Mouse (Mus musculus): ENCODE results near the gene Syne2. TPM values are rescaled to one million over a fixed set of nuclear protein-coding genes. Genes with fewer than 3 reads are reported as not detected.

Syne2 gene
- polyA plus RNA-seq, 1 experiment from 2014 or later: 50.8 TPM

DNA sequence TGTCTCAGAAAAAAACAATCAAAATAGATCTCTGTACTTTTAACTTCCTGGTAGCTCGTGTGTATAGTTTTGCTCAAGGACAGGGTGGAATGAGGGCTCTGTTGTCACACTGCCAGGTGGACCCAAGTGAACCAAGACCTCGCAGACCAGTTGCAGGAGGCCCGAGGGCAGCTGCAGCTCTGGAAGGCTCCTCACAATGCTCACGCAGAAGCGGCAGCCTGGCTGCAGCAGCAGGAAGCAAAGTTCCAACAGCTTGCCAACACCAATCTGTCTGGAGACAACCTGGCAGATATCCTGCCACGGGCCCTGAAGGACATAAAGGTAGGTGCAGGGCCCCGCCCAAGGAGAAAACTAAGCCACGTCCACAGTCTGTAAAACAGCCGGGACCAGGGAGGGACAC, 236.7 kb downstream of the Syne2 start:
- Histone ChIP-seq H3K36me3 (ENCODE audit: control insufficient read depth, insufficient read depth, low read length) (peaks cover 14% of the 10 kb centered on the region), H3K4me1 (replicated peaks; ENCODE audit: control insufficient read depth, insufficient read depth, low read length) (no peaks in the 10 kb centered on the region), H3K4me2 (ENCODE audit: low read depth, low read length) (no peak overlapping the region), H3K27ac (ENCODE audit: low read length) (no peak overlapping the region), H3K27me3 (ENCODE audit: control insufficient read depth, insufficient read depth, low read depth, low read length) (no peaks in the 10 kb centered on the region), H3K4me3 (ENCODE audit: low read length) (no peak overlapping the region), H3K9ac (ENCODE audit: low read length) (no peak overlapping the region), H3K9me3 (ENCODE audit: control insufficient read depth, low read length) (no peaks in the 10 kb centered on the region)
- no peak for ATAC-seq (ENCODE audit: low read depth)
- WGBS: 77% methylated on average over 9 of the region's 9 CpGs

GRCm38 (mm10) chr12:76063001-76063400, 245.1 kb downstream of the Syne2 start:
- Histone ChIP-seq H3K4me3 (ENCODE audit: low read length) (no peak overlapping the region), H3K36me3 (ENCODE audit: control insufficient read depth, insufficient read depth, low read length) (peaks cover 14% of the 10 kb centered on the region; the same call in 1 of the 2 replicates), H3K27ac (ENCODE audit: low read length) (no peak overlapping the region), H3K4me1 (replicated peaks; ENCODE audit: control insufficient read depth, insufficient read depth, low read length) (no peaks in the 10 kb centered on the region), H3K9me3 (ENCODE audit: control insufficient read depth, low read length) (no peaks in the 10 kb centered on the region), H3K4me2 (ENCODE audit: low read depth, low read length) (no peak overlapping the region), H3K27me3 (ENCODE audit: control insufficient read depth, insufficient read depth, low read depth, low read length) (no peaks in the 10 kb centered on the region), H3K9ac (ENCODE audit: low read length) (no peak overlapping the region)
- WGBS: 80% methylated on average over 4 of the region's 4 CpGs
- ATAC-seq (ENCODE audit: low read depth): no peak

DNA sequence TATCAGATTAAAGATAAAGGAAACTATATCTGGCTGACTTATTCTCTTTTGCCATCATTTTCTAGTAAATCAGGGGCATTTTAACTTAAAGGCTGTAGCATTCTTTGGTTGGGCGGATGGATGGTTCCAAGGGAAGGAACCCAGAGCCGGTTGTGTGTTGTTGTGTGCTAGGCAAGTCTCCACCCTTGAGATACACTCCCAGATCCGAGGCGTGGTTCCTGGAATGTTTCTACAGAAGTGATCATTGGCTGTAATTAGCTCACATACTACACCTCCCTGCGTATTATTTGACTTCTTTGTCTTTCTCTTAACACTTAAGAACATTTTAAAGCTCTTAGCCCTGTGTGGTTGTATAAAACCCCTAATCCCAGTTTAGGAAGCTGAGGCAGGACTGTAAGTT, 252.5 kb downstream of the Syne2 start:
- Histone ChIP-seq H3K36me3 (ENCODE audit: control insufficient read depth, insufficient read depth, low read length) (peaks cover 7% of the 10 kb centered on the region; the same call in 1 of the 2 replicates), H3K4me3 (ENCODE audit: low read length) (no peak overlapping the region), H3K4me2 (ENCODE audit: low read depth, low read length) (no peak overlapping the region), H3K27ac (ENCODE audit: low read length) (no peak overlapping the region), H3K4me1 (replicated peaks; ENCODE audit: control insufficient read depth, insufficient read depth, low read length) (no peaks in the 10 kb centered on the region), H3K9ac (ENCODE audit: low read length) (no peak overlapping the region), H3K9me3 (ENCODE audit: control insufficient read depth, low read length) (no peaks in the 10 kb centered on the region), H3K27me3 (ENCODE audit: control insufficient read depth, insufficient read depth, low read depth, low read length) (no peaks in the 10 kb centered on the region)
- WGBS: 90% methylated on average over 5 of the region's 5 CpGs
- ATAC-seq (ENCODE audit: low read depth): no peak

GRCm38 (mm10) chr12:76071935-76072849, 254.3 kb downstream of the Syne2 start:
- Histone ChIP-seq H3K36me3 (ENCODE audit: control insufficient read depth, insufficient read depth, low read length) (peaks cover 9% of the 10 kb centered on the region; the same call in 1 of the 2 replicates), H3K27me3 (ENCODE audit: control insufficient read depth, insufficient read depth, low read depth, low read length) (no peaks in the 10 kb centered on the region), H3K4me2 (ENCODE audit: low read depth, low read length) (peak overlapping the region; percentile 31), H3K9me3 (ENCODE audit: control insufficient read depth, low read length) (no peaks in the 10 kb centered on the region), H3K27ac (ENCODE audit: low read length) (peak overlapping the region; percentile 37), H3K4me3 (ENCODE audit: low read length) (peak overlapping the region; percentile 31), H3K9ac (ENCODE audit: low read length) (peak overlapping the region; percentile 53), H3K4me1 (replicated peaks; ENCODE audit: control insufficient read depth, insufficient read depth, low read length) (no peaks in the 10 kb centered on the region)
- ATAC-seq (ENCODE audit: low read depth): peak; percentile 59
- 28% methylated on average over 19 of the region's 19 CpGs for WGBS

DNA sequence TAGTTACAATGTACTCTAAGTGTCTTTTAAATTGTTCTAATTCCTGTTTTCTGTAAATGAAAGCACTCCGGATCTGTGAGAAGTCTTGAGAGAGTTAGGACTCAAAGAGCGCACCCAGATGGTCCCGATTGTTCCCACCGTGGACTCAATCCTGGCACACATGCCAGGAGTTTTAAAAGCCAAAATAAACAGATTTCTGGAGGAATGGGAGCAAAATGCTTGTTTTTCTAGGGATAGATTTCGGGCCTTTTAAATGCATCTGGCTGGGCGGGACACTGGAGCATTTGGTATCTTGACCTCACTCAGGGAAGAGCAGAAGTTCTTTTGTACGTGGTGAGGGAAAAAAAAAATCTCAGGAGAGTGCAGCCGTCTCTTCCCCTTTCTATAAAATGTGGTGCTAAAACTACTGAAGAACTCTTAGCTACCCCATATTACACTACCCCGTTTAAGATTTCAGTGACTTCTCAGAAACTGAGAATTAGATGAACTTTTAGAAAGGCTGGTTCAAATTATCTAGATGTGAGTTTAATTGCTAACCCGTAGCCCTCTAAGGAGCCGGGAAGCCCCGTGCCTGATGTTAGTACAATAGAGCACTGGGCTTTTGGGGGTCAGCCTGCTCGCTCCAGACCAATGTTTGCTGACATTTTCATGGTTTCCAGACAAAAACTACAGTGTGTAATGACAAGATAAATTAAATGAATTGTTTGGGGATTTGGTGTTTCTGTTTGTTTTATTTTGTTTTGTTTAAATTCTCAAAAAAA, 255.3 kb downstream of the Syne2 start:
- ATAC-seq (ENCODE audit: low read depth): peak; percentile 43; the same call in 1 of the 2 replicates
- H3K4me1 ChIP-seq (replicated peaks; ENCODE audit: control insufficient read depth, insufficient read depth, low read length): no peaks in the 10 kb centered on the region
- no peaks in the 10 kb centered on the region for H3K27me3 ChIP-seq (ENCODE audit: control insufficient read depth, insufficient read depth, low read depth, low read length)
- peak overlapping the region; percentile 27 for H3K4me2 ChIP-seq (ENCODE audit: low read depth, low read length)
- WGBS: 30% methylated on average over 13 of the region's 13 CpGs
- peak overlapping the region; percentile 24; the same call in 1 of the 2 replicates for H3K9ac ChIP-seq (ENCODE audit: low read length)
- H3K36me3 ChIP-seq (ENCODE audit: control insufficient read depth, insufficient read depth, low read length): peaks cover 8% of the 10 kb centered on the region; the same call in 1 of the 2 replicates
- peak overlapping the region; percentile 43 for H3K27ac ChIP-seq (ENCODE audit: low read length)
- H3K4me3 ChIP-seq (ENCODE audit: low read length): no peak overlapping the region
- H3K9me3 ChIP-seq (ENCODE audit: control insufficient read depth, low read length): no peaks in the 10 kb centered on the region

DNA sequence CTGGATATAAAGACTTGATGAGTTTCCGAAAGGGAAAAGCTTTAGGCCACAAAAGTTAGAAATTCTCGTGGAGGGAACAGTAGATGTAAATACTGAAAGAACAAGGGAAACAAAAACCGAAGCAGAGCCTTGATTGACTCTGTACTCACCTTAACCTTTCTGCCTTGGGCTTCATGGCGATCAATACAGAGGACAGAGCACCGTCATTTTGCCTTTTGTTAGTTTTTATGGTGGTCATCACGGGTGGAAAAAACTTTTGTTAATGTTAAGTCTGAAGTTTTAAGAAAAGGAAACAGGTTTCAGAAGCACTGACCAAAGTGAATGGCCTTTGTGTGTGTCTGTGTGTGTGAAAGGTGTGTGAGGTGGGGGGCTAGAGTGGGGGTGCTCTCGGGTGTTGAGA, 256.0 kb downstream of the Syne2 start:
- Histone ChIP-seq H3K27me3 (ENCODE audit: control insufficient read depth, insufficient read depth, low read depth, low read length) (no peaks in the 10 kb centered on the region), H3K27ac (ENCODE audit: low read length) (no peak overlapping the region), H3K4me3 (ENCODE audit: low read length) (no peak overlapping the region), H3K9me3 (ENCODE audit: control insufficient read depth, low read length) (no peaks in the 10 kb centered on the region), H3K4me1 (replicated peaks; ENCODE audit: control insufficient read depth, insufficient read depth, low read length) (no peaks in the 10 kb centered on the region), H3K4me2 (ENCODE audit: low read depth, low read length) (no peak overlapping the region), H3K36me3 (ENCODE audit: control insufficient read depth, insufficient read depth, low read length) (peaks cover 12% of the 10 kb centered on the region), H3K9ac (ENCODE audit: low read length) (no peak overlapping the region)
- no peak for ATAC-seq (ENCODE audit: low read depth)
- WGBS: 63% methylated on average over 7 of the region's 7 CpGs

DNA sequence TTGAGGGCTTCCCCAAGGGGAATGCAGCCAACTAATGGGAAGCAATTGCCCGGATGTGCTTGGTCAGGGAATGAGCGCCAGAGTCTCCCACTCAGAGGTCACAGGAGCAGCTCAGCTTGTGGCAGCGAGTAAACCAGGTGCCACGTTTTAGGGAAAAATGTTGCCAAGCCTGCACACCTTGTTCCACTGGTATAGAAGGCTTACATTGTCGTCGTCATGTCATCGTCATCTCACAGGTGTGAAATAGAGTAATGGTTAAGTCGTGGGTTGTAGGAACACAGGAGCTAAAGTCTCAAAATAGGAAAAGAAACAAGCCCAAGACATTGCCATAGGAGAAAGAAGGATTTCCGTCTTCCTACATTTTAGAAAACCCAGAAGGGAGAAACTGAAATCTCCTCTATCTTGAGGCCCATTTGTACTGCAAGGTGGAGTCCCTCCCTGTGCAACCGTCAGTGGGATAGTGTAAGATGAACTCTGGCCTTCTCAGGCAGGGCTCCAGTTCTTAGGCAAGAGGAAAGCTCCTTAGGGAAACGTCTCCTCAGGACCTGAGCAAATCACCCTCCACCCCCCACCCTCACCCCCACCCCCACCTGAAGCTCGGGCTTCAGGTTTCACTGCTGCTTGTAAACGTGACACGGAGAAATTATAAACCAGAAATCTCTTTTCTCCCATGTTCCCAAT, 263.1 kb downstream of the Syne2 start:
- 26% methylated on average over 14 of the region's 14 CpGs for WGBS
- Histone ChIP-seq H3K9me3 (ENCODE audit: control insufficient read depth, low read length) (no peaks in the 10 kb centered on the region), H3K27ac (ENCODE audit: low read length) (no peak overlapping the region), H3K4me3 (ENCODE audit: low read length) (peak overlapping the region; percentile 25), H3K4me1 (replicated peaks; ENCODE audit: control insufficient read depth, insufficient read depth, low read length) (peaks cover 19% of the 10 kb centered on the region), H3K36me3 (ENCODE audit: control insufficient read depth, insufficient read depth, low read length) (peaks cover 8% of the 10 kb centered on the region), H3K4me2 (ENCODE audit: low read depth, low read length) (peak overlapping the region; percentile 47), H3K9ac (ENCODE audit: low read length) (no peak overlapping the region; the same call in 1 of the 2 replicates), H3K27me3 (ENCODE audit: control insufficient read depth, insufficient read depth, low read depth, low read length) (no peaks in the 10 kb centered on the region)
- peak; percentile 35; the same call in 1 of the 2 replicates for ATAC-seq (ENCODE audit: low read depth)

GRCm38 (mm10) chr12:76081557-76082211, 263.8 kb downstream of the Syne2 start:
- Histone ChIP-seq H3K9ac (ENCODE audit: low read length) (peak overlapping the region; percentile 11; the same call in 1 of the 2 replicates), H3K36me3 (ENCODE audit: control insufficient read depth, insufficient read depth, low read length) (peaks cover 8% of the 10 kb centered on the region), H3K4me3 (ENCODE audit: low read length) (peak overlapping the region; percentile 25), H3K27ac (ENCODE audit: low read length) (no peak overlapping the region), H3K4me2 (ENCODE audit: low read depth, low read length) (peak overlapping the region; percentile 47), H3K27me3 (ENCODE audit: control insufficient read depth, insufficient read depth, low read depth, low read length) (no peaks in the 10 kb centered on the region), H3K9me3 (ENCODE audit: control insufficient read depth, low read length) (no peaks in the 10 kb centered on the region), H3K4me1 (replicated peaks; ENCODE audit: control insufficient read depth, insufficient read depth, low read length) (peaks cover 19% of the 10 kb centered on the region)
- peak; percentile 73 for ATAC-seq (ENCODE audit: low read depth)
- WGBS: 9% methylated on average over 22 of the region's 22 CpGs
